Mouse (Mus musculus): ENCODE measurements around the gene Trit1.
"Not testable (repeated sequence)": the region's sequence is repeated elsewhere in the genome, so short reads cannot be mapped to it uniquely, and the experiment has no call there.

The Trit1 gene

DNA sequence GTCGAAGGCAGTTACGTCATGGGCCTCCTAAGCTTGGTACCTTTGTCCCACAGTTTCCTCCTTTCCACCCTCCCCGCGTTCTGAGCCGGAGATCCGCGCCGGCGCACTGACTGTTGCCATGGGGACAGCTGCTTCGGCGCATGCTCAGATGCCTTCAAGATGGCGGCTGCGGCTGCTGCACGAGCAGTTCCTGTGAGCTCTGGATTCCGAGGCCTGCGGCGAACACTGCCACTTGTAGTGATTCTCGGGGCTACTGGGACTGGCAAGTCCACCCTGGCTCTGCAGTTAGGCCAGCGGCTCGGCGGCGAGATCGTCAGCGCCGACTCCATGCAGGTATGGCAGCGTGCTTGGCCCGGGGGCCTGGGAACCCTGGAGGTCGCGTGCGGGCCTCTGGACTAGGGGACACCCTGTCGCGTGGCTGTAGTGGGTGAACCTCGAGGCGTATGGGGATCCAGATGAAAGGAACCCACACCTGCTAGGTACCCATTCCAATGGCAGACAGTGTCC is at the start of gene Trit1:
TSS of gene Trit1 (plus strand) at position 147 of the 507 bp plus-strand sequence.
- DNase-seq (ENCODE audit: low read depth, low spot score): peak; percentile 96

DNA sequence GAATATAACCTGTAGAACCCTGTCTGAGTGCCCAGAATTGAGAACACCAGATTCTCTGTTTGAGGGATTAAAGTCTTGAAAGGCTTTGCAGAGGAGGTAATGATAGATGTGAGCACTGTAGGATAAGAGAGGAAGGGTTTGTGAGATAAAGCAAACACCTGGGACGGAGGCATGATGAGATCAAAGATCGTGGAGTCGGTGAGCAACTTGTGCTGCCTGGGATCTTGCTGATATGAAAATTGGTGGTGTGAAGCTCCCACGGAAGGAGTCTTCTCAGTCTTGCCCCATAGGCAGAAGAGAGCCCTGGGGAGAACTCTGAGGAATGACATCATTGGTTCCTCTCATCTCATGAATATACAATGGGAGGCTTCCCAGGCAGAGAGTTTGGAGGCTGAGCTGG is 48.3 kb upstream of the Trit1 start:
- DNase-seq (ENCODE audit: low read depth, low spot score): no peak

DNA sequence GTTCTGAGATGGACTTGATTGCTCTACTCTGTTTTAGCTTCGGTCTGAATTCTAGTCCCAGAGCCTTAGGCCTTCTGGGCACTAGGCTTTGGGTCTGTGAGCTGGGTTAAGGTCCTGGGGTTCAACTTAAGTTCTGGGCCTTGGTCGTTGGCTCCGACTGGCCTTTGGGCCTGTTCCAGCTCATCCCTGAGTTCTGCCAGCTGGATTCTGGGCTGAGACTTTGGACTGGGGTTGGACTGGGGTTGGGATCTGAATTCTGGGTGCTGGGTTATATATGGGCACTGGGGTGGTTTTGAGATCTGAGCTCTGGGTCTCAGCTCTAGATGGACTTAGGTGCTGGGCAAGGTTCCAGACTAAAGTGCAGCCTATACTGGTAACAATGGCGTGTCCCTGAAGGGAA is 45.2 kb upstream of the Trit1 start:
- DNase-seq (ENCODE audit: low read depth, low spot score): no peak

DNA sequence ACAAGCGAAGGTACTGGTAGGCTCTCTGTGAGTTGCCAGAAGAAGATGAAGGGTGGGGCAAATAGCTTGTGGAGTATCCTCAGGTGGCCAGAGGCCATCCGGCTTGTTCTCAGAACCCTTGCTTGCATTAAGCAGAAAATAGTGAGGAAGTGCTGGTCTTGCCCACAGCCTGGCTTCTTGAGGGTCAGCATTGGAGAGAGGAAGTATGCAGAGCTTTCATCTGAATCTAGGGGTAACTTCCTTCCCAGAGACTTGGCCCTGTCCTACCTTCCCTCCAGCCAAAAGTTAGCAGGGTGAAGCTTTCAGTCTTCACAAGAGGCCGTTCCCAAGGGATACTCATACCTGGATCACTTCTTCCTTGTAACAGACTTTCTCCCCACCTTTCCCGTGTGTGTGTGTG is 44.8 kb upstream of the Trit1 start:
- no peak for DNase-seq (ENCODE audit: low read depth, low spot score)

DNA sequence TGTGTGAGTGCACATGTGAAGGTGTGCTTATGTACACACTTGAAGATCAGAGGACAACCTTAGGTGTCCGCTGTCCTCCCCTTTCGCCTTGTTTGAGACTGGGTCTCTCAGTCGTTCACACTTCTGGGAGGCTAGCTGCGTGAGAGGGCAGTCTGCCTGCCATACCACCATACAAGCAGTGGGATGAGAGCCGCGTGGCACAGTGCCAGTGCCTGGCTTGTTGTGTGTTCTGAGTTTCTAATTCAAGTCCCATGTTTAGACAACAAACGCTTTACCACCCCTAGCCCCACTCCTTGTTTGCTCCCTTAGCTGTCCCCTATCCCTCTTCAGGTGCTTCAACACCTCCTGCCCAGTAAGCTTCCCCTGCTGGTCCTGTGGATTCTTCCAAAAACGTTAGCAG is 44.3 kb upstream of the Trit1 start:
- no peak for DNase-seq (ENCODE audit: low read depth, low spot score)

DNA sequence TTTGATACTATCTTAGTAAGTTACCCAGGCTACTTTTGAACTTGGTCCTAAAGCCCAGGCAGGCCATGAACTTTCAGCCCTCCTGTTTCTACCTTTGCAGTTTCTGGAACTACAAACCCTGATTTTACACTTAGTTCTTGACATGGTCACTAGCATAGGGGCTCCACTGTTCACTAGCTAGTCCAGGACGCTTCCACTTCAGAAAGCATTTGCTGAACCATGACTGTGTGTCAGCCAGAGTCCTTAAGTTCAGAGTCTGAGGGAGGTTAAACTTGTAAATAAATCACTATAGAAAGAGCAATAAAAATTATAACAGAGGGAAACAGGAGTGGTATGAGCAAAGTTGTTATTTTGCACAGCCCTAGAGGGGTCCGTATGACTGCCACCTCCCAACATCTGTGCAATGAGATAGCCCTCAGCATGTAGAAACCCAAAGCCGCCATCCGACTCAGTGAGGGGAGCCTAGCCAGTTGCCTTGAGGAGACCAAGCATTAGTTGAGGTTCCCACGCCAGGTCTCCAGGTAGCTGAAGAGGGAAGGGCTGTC is 41.3 kb upstream of the Trit1 start:
- no peak for DNase-seq (ENCODE audit: low read depth, low spot score)

DNA sequence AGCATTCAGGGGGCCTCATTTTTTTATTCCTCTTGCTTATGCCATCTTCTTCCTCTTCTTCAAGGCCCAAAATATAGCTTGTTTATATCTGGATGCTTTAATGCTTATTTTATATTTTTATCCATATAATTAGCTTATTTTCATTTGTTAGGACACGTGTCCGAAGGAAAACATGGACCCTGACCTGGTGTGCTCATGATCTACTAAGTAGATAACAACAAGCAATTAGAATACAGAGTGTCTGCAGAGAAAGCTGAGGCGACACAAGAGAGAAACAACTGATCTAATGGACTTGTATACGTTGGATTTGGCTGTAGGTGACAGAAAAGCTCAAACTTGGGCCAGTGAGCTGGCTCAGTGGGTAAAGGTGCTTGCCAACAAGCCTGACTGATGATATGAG is 39.5 kb upstream of the Trit1 start:
- no peak for DNase-seq (ENCODE audit: low read depth, low spot score)

DNA sequence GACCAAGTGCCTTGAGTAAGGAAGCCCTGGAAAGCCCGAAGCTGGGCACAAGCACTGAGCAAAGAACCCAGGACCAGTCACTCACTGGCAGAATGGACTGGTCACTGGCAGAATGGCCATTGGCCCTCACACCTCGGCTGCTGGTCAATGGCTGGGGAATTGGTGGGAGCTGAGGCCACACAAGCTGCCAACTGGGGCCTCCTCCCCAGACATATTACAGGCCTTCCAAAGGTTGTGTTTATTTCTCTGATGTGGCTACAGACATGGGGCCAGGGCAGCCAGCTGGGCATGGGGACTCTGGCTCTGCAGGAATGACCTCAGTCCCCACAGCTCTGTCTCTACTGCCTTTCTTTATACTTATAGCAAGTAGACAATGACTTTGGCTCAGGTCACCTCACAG is 37.5 kb upstream of the Trit1 start:
- DNase-seq (ENCODE audit: low read depth, low spot score): no peak

DNA sequence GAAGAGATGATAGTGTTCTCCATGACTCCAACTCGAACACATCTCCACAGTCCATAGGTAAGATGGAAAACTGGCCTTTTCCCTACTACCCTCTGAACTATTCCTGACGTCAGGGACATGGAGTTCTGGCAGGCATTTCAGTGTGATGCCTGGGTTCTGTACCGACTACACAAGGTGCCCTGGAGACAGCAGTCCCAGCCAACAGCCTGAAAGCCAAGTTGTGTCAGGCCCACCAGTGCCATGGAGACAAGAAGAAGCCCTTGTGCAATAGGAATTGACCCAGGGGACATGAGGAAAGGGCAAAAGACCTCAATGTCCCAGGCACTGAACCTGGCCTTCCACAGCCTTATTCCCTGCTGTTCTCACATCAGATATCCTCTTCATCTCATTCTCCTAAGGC is 36.6 kb upstream of the Trit1 start:
- DNase-seq (ENCODE audit: low read depth, low spot score): no peak

DNA sequence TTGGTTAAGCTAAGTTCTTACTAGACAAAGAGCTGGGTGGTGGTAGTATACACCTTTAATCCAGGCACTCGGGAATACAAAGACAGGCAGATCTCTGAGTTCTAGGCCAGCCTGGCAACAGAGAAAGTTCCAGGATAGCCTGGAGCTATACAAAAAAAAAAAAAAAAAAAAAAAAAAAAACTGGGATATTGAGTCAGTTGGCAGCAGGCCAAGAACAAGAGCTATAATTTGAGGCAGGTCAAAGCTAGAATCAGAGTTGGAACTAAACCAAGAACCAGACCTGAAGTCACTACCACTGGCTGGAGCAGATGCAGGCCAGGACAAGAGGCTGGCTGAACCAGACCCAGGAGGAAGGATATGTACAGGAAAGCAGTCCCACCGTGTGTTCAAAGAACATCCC is 35.7 kb upstream of the Trit1 start:
- DNase-seq (ENCODE audit: low read depth, low spot score): no peak

DNA sequence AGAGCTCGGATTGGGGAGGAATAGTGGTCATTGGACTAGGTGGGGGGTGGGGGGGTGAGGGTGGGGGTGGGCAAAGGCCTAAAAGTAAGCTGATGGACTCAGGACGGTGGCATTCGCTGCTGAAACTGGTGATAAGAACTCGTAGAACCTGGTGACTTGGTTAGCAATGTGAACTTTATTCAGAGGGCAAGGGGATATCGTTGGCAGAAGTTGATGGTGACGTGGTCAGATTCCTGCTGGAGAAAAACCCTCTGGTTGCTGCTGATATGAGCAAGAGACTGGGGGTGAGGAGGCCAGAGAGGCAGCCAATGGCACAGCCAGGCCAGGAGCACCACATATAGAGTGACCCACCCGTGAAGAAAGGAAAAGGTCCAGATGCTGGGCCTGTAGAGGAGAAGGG is 35.2 kb upstream of the Trit1 start:
- no peak for DNase-seq (ENCODE audit: low read depth, low spot score)

DNA sequence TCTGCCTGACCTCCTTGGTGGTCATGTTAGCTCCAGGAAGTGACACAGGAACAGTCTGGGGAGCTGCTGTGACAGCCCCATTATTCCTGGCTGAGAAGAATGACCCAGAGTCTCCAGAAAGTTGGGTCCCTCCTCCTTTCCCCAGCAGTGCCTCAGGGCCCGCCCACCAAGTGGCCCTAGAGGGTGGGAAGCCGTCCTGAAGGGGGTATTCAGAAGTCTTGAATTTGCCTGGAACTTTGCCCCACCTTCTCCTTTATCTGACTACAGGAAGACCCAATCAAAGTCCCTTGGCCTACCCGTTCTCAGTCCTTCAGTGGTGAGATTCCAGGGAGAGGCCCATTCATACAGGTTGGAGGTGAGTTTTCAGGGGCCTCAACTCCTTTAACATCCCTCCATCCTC is 34.5 kb upstream of the Trit1 start:
- no peak for DNase-seq (ENCODE audit: low read depth, low spot score)

DNA sequence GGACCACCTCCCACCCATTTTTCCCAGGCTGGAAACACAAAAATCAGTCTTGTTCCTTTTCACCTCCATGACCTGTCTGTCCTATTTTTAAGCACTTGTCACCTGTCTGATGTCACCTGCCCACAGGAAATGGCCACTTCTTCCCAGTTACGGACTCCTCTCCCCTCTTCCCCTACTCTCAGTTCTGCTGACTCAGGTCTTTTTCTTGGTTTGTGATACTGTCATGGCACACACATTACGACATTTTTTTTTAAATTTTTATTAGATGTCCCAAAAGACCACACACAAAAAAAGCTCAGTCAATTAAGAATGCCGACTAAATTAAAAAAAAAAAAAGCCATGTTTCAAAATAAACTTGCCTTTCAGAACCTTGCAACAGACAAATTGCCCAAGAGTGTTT is 33.9 kb upstream of the Trit1 start:
- DNase-seq (ENCODE audit: low read depth, low spot score): no peak

DNA sequence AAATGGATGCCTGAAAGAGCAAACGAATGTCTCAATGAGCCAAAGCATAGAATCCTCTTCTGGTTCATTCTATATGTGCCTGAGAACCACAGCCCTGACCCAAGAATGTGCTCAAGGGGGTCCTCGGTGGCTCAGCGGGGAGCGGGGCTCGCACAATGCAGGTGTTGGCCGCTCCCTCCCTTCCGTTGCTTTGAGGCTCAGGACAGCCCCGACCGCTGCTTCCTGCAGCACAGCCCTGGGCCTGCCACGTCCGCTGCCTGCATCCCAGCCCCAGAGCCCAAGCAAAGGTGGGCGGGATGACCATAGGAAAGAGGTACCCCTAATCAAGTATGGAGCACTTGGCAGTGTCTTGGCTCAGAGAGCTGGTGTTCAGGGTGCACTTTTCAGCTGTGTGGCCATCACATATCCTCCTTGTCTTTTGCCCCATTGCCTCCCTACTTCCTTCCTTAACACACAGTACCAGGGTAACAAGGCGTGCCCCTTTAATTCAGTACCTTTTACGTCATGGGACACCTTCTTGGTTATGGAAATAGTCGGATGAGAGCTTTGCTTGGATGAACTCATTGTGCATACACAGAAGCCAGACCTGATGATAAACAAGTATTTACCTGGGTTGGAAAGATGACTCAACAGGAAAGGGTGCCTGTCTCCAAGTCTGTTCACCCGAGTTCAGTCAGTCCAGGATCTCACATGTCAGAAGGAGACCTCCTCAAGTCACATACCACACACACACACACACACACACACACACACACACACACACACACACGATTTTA is 32.7 kb upstream of the Trit1 start:
- no peak for DNase-seq (ENCODE audit: low read depth, low spot score)

DNA sequence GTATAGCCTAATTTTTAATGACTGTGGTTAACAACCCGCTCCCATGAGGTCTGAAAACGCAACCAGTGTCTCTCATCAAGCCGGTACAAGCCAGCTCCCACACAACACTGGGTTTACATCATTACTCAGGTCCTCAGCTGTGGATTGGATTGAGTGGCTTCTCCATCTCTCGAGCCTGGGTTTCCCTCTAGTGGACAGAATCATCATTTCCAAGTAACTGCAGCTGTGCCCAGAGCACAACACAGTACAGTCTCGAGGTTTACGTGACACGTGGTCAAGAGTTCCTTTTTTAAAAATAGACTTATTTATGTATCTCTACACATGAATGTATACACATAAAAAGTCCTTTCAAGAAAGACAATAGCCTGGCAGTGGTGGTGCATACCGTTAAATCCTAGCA is 31.3 kb upstream of the Trit1 start:
- DNase-seq (ENCODE audit: low read depth, low spot score): peak; percentile 58

DNA sequence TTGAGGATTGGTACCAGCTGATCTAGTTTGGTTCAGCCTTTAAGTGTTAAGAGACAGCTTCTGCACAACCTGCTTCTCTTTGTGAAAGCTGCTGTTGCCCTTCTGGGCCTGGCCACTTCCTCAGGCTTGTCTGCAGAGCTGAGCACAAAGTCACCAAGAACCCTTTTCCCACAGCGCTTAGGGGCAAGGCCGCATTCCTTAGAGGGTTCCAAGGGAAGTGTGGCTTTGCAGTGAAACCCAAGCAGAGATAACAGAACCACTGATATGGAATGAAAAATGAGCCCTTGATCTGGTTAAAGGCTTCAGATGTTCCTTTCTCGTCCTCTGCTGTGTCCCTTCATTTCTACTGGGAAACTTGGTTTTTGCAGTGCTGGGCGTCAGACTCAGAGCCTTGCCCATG is 29.0 kb upstream of the Trit1 start:
- no peak for DNase-seq (ENCODE audit: low read depth, low spot score)

DNA sequence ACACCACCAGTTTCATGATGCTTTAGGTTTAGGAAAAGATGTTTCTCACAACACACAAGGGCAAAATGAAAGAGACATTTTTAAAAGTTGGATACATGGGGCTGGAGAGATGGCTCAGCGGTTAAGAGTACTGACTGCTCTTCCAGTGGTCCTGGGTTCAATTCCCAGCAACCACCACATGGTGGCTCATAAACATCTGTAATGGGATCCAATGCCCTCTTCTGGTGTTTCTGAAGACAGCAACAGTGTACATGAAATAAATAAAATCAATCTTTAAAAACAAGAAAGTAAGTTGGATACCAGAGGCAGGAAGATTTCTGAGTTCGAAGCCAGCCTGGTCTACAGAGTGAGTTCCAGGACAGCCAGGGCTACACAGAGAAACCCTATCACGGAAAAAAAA is 28.4 kb upstream of the Trit1 start:
- not testable (repeated sequence) for DNase-seq (ENCODE audit: low read depth, low spot score)

DNA sequence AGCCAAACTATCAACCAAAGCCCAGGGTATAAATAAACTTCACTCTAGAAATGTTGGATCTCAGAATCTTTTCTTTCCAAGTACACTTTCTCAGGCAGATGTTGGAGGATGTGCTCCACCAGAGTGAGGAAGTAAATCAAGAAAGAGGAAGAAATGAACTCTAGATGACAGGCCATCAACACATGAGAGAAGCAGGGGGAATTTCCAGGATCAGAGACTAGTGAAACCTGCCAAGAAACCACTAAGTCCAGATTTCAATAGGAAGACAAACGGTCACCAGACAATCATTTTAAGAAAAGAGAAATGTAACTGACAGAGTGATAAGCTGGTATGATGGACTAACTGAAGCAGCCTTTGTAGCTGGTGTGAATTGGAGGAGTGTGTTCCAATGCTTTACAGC is 25.2 kb upstream of the Trit1 start:
- DNase-seq (ENCODE audit: low read depth, low spot score): no peak

DNA sequence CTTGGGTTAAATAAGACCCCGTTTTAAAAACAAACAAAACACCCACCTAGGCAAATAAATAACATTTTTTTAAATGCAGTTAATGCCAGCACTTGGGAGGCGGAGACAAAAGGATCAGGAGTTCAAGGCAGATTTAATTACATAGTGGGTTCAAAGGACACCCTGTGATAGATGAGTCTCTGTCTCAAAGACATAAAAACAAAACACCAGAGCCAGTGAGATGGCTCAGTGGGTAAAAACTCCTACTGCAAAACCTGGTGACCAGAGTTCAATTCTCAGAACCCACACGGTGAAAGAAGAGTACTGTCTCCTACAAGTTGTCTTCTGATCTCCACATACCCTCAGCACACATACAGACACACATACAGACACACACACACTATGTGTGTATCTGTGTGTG is 24.1 kb upstream of the Trit1 start:
- DNase-seq (ENCODE audit: low read depth, low spot score): no peak

DNA sequence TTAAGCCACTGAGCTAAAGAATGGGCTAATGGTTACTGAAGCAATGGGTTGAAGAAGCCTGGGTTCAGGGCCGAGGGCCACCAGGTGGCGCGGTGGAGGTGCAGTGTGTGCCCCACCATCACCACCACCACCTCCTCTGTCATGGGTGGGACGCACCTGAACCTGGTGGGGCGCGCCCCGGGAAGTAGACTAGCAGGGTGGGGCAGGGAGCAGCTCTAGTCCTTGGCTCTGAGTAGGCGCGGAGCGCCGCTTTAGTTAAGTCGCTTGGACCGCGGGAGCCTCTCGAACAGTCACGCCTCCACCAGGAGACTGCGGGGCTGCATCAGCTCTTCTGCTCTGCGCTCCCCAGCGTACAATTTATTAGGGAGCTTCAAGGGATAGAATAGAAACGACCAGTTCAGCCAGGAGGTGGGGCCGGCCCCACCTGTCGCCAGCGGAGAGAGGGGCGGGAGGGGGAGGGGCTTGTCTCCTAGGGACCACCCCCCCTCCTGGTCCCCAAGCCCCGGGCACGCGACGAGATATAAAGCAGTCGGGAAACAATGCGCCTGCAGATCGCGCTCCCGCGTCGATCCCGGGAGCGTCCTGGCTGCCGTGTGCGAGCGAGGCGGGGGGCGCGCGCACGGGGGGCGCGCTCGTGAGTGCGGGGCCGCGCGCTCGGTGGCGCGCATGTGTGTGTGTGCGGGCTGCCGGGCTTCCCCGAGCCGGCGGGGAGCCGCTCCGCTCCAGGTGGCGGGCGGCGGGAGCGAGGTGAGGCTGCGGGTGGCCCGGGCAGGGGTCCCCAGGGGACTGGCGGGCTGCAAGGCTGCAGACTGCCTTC is 20.8 kb upstream of the Trit1 start, which contains the start of gene Mycl:
TSS of gene Mycl (plus strand) at position 249 of the 817 bp plus-strand sequence.
- peak; percentile 82 for DNase-seq (ENCODE audit: low read depth, low spot score)

DNA sequence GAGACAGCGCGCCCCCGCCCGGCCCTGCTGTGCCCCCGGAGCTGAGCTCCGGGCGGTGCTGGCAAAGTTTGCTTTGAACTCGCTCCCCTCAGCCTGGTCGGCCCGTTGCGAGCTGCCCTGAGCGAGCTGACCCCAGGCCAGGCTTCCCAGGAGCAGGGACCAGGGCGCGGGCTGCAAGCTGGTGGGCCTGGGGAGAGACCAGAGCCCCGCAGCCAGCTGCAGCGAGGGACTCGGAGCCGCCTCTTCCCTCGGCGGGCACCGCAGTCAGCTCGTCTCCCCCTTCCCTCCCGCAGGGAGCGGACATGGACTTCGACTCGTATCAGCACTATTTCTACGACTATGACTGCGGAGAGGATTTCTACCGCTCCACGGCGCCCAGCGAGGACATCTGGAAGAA is 20.2 kb upstream of the Trit1 start:
- no peak for DNase-seq (ENCODE audit: low read depth, low spot score)

DNA sequence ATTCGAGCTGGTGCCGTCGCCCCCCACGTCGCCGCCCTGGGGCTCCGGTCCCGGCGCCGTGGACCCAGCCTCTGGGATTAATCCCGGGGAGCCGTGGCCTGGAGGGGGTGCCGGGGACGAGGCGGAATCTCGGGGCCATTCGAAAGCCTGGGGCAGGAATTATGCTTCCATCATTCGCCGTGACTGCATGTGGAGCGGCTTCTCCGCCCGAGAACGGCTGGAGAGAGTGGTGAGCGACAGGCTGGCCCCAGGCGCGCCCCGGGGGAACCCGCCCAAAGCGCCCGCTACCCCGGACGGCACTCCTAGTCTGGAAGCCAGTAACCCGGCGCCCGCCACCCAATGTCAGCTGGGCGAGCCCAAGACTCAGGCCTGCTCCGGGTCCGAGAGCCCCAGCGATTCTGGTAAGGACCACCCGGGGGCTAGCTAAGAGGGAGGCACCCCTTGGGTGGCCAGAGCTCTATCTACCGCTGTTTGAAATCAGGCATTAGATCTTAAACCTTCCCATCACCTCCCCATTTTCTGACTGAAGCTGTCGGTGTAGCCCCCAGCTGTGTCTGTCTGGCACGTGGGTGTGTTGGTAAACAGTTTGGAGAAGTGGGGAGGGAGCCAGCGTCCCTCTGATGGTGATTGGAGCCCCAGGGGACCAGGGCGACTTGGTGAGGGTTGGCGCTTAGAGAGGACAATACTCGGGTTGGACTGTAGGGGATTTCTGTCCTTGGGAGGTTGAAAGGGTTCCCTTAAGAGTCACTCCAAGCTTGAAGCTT is 19.6 kb upstream of the Trit1 start:
- no peak for DNase-seq (ENCODE audit: low read depth, low spot score)

Measured in forelimb bud, embryonic 11.5 days (tissue).